Mouse (Mus musculus): ENCODE results near the gene Slc34a3.

Gene Slc34a3

GRCm38 (mm10) chr2:25193330-25193770 is 40.8 kb downstream of the Slc34a3 start:
- DNase-seq (ENCODE audit: low spot score), result peak; percentile 89

- no peak for DNase-seq (ENCODE audit: low spot score)
These were observed 46.3 kb downstream of the Slc34a3 start for GRCm38 (mm10) chr2:25187841-25188240.

GRCm38 (mm10) chr2:25186575-25186930 is 47.6 kb downstream of the Slc34a3 start:
- no peak for DNase-seq (ENCODE audit: low spot score)

- DNase-seq (ENCODE audit: low spot score), result peak; percentile 44
These were observed 48.3 kb downstream of the Slc34a3 start for GRCm38 (mm10) chr2:25185625-25186574.

GRCm38 (mm10) chr2:25184496-25184895 is 49.7 kb downstream of the Slc34a3 start:
- DNase-seq (ENCODE audit: low spot score), result no peak

GRCm38 (mm10) chr2:25183336-25183735 is 50.8 kb downstream of the Slc34a3 start:
- DNase-seq (ENCODE audit: low spot score), result peak; percentile 54

- DNase-seq (ENCODE audit: low spot score), result no peak
These were observed 51.5 kb downstream of the Slc34a3 start for GRCm38 (mm10) chr2:25182664-25183063.

GRCm38 (mm10) chr2:25181891-25182397 is 52.2 kb downstream of the Slc34a3 start:
- no peak for DNase-seq (ENCODE audit: low spot score)

- DNase-seq (ENCODE audit: low spot score), result peak; percentile 62
These were observed 52.9 kb downstream of the Slc34a3 start for GRCm38 (mm10) chr2:25180973-25181890.

GRCm38 (mm10) chr2:25180478-25180903 is 53.7 kb downstream of the Slc34a3 start, which contains the start of gene Nrarp:
TSS of gene Nrarp (plus strand) at chr2:25180758.
- peak; percentile 81 for DNase-seq (ENCODE audit: low spot score)

- no peak for DNase-seq (ENCODE audit: low spot score)
These were observed 54.5 kb downstream of the Slc34a3 start for GRCm38 (mm10) chr2:25179566-25180217.

All from T-cell, adult 2 months (primary cell).